Mouse (Mus musculus) ES-CJ7 (cell line): ENCODE data around the gene Lamtor2.

Experiments used
- DNase-seq: peaks from one replicate; pipeline ENCODE4 v3.0.0; 2011; ENCODE audit warnings: low read depth, low spot score

Lamtor2 gene

GRCm38 (mm10) chr3:88543174-88543573 is 9.7 kb downstream of the Lamtor2 start:
- no peak for DNase-seq

- DNase-seq: no peak
Measured at GRCm38 (mm10) chr3:88542486-88542885, 10.4 kb downstream of the Lamtor2 start.

- DNase-seq: no peak
Measured at GRCm38 (mm10) chr3:88541622-88542401, 11.1 kb downstream of the Lamtor2 start.

GRCm38 (mm10) chr3:88540085-88540484 is 12.8 kb downstream of the Lamtor2 start:
- DNase-seq: no peak

GRCm38 (mm10) chr3:88539397-88539796 is 13.5 kb downstream of the Lamtor2 start:
- DNase-seq: no peak

GRCm38 (mm10) chr3:88538271-88539145 is 14.4 kb downstream of the Lamtor2 start:
- no peak for DNase-seq

- DNase-seq: no peak
Measured at GRCm38 (mm10) chr3:88537146-88537545, 15.7 kb downstream of the Lamtor2 start.

GRCm38 (mm10) chr3:88536103-88536930 is 16.6 kb downstream of the Lamtor2 start:
- peak; percentile 71 for DNase-seq

- DNase-seq: no peak
Measured at GRCm38 (mm10) chr3:88535527-88535926, 17.3 kb downstream of the Lamtor2 start.

GRCm38 (mm10) chr3:88535005-88535404 is 17.9 kb downstream of the Lamtor2 start:
- no peak for DNase-seq

GRCm38 (mm10) chr3:88533706-88534105 is 19.2 kb downstream of the Lamtor2 start:
- no peak for DNase-seq

- peak; percentile 74 for DNase-seq
Measured at GRCm38 (mm10) chr3:88532689-88533511, 20.0 kb downstream of the Lamtor2 start.

- DNase-seq: no peak
Measured at GRCm38 (mm10) chr3:88532299-88532674, 20.6 kb downstream of the Lamtor2 start, which contains the start of gene Mex3a. Mex3a (plus strand) TSS chr3:88532395.

GRCm38 (mm10) chr3:88531348-88532298 is 21.3 kb downstream of the Lamtor2 start:
- DNase-seq: peak; percentile 89

GRCm38 (mm10) chr3:88530082-88530864 is 22.6 kb downstream of the Lamtor2 start:
- DNase-seq: peak; percentile 89

GRCm38 (mm10) chr3:88529204-88530000 is 23.5 kb downstream of the Lamtor2 start:
- no peak for DNase-seq

GRCm38 (mm10) chr3:88528646-88529045 is 24.2 kb downstream of the Lamtor2 start:
- no peak for DNase-seq

- DNase-seq: no peak
Measured at GRCm38 (mm10) chr3:88527565-88527964, 25.3 kb downstream of the Lamtor2 start.
